Mouse (Mus musculus): Measurements from ENCODE around the gene Supt20. TPM values are rescaled to one million over a fixed set of nuclear protein-coding genes. Genes with fewer than 3 reads are reported as not detected.

The Supt20 gene
- polyA plus RNA-seq (2012; rRNA removed): 61.2 and 68.3 TPM in 2 replicates

GRCm38 (mm10) chr3:54692202-54693055 is at the start of gene Supt20:
TSS of gene Supt20 (plus strand) at chr3:54692807.
- DNase-seq (ENCODE audit: extremely low spot score in 1 of 2, low spot score in 1 of 2): peak; percentile 91 to 93

GRCm38 (mm10) chr3:54642851-54643250 is 49.8 kb upstream of the Supt20 start:
- DNase-seq (ENCODE audit: extremely low spot score in 1 of 2, low spot score in 1 of 2): peak in 1 of 2 experiments; percentile 4

GRCm38 (mm10) chr3:54647583-54647982 is 45.0 kb upstream of the Supt20 start:
- no peak for DNase-seq (ENCODE audit: extremely low spot score in 1 of 2, low spot score in 1 of 2)

- DNase-seq (ENCODE audit: extremely low spot score in 1 of 2, low spot score in 1 of 2): no peak
These were observed 41.0 kb upstream of the Supt20 start for GRCm38 (mm10) chr3:54651576-54651975.

- no peak for DNase-seq (ENCODE audit: extremely low spot score in 1 of 2, low spot score in 1 of 2)
These were observed 38.4 kb upstream of the Supt20 start for GRCm38 (mm10) chr3:54654169-54654568.

- no peak for DNase-seq (ENCODE audit: extremely low spot score in 1 of 2, low spot score in 1 of 2)
These were observed 35.5 kb upstream of the Supt20 start for GRCm38 (mm10) chr3:54657090-54657489.

GRCm38 (mm10) chr3:54657888-54658626 is 34.5 kb upstream of the Supt20 start:
- no peak for DNase-seq (ENCODE audit: extremely low spot score in 1 of 2, low spot score in 1 of 2)

- DNase-seq (ENCODE audit: extremely low spot score in 1 of 2, low spot score in 1 of 2): no peak
These were observed 32.9 kb upstream of the Supt20 start for GRCm38 (mm10) chr3:54659736-54660135.

GRCm38 (mm10) chr3:54662411-54662810 is 30.2 kb upstream of the Supt20 start:
- no peak for DNase-seq (ENCODE audit: extremely low spot score in 1 of 2, low spot score in 1 of 2)

- no peak for DNase-seq (ENCODE audit: extremely low spot score in 1 of 2, low spot score in 1 of 2)
These were observed 24.5 kb upstream of the Supt20 start for GRCm38 (mm10) chr3:54668141-54668540.

GRCm38 (mm10) chr3:54668722-54669121 is 23.9 kb upstream of the Supt20 start:
- no peak for DNase-seq (ENCODE audit: extremely low spot score in 1 of 2, low spot score in 1 of 2)

GRCm38 (mm10) chr3:54669559-54669958 is 23.0 kb upstream of the Supt20 start:
- no peak for DNase-seq (ENCODE audit: extremely low spot score in 1 of 2, low spot score in 1 of 2)

GRCm38 (mm10) chr3:54672111-54672510 is 20.5 kb upstream of the Supt20 start:
- no peak for DNase-seq (ENCODE audit: extremely low spot score in 1 of 2, low spot score in 1 of 2)

- DNase-seq (ENCODE audit: extremely low spot score in 1 of 2, low spot score in 1 of 2): peak; percentile 22 to 86
These were observed 19.8 kb upstream of the Supt20 start for GRCm38 (mm10) chr3:54672557-54673529.

- no peak for DNase-seq (ENCODE audit: extremely low spot score in 1 of 2, low spot score in 1 of 2)
These were observed 15.8 kb upstream of the Supt20 start for GRCm38 (mm10) chr3:54676818-54677217.

- DNase-seq (ENCODE audit: extremely low spot score in 1 of 2, low spot score in 1 of 2): no peak
These were observed 11.1 kb upstream of the Supt20 start for GRCm38 (mm10) chr3:54681310-54682204.

- no peak for DNase-seq (ENCODE audit: extremely low spot score in 1 of 2, low spot score in 1 of 2)
These were observed 7.4 kb upstream of the Supt20 start for GRCm38 (mm10) chr3:54685202-54685601.

- no peak for DNase-seq (ENCODE audit: extremely low spot score in 1 of 2, low spot score in 1 of 2)
These were observed 5.4 kb upstream of the Supt20 start for GRCm38 (mm10) chr3:54687245-54687644.

- peak in 1 of 2 experiments; percentile 29 for DNase-seq (ENCODE audit: extremely low spot score in 1 of 2, low spot score in 1 of 2)
These were observed 3.5 kb upstream of the Supt20 start for GRCm38 (mm10) chr3:54689091-54689490.

GRCm38 (mm10) chr3:54693056-54693415 is 429 bp downstream of the Supt20 start:
- DNase-seq (ENCODE audit: extremely low spot score in 1 of 2, low spot score in 1 of 2): no peak

Measured in frontal cortex, adult 2 months (tissue).